Mouse (Mus musculus) heart, embryonic 11.5 days (tissue): ENCODE results near the gene Rhof. TPM values are rescaled to one million over a fixed set of nuclear protein-coding genes. Genes with fewer than 3 reads are reported as not detected.

Experiments used
- ATAC-seq: fragments of 200-750 bp; cut with Nextera tagmentation; replicated peaks from 2 replicates; pipeline ENCODE4 v1.8.0; 2017; ENCODE audit warnings: moderate library complexity; ENCODE audit not compliant: insufficient number of reproducible peaks, low FRiP score, low TSS enrichment
- H3K27ac ChIP-seq: fragments of 300-500 bp; sonication (generic); 2 replicates; pipeline ENCODE4 v1.5.1; 2014; ENCODE audit warnings: mild to moderate bottlenecking, low read depth, low read length
- H3K27me3 ChIP-seq: fragments of 300-500 bp; sonication (generic); 2 replicates; pipeline ENCODE4 v1.6.1; 2014; ENCODE audit warnings: mild to moderate bottlenecking, low read length, mixed read lengths; ENCODE audit not compliant: control insufficient read depth, insufficient read depth
- H3K36me3 ChIP-seq: fragments of 300-500 bp; sonication (generic); 2 replicates; pipeline ENCODE4 v1.6.1; 2014; ENCODE audit warnings: mild to moderate bottlenecking, low read length, moderate library complexity, mixed read lengths; ENCODE audit not compliant: control insufficient read depth, insufficient read depth
- H3K4me1 ChIP-seq: fragments of 300-500 bp; sonication (generic); 2 replicates; pipeline ENCODE4 v1.6.1; 2014; ENCODE audit warnings: low read length; ENCODE audit not compliant: control insufficient read depth, insufficient read depth
- H3K4me2 ChIP-seq: fragments of 300-500 bp; sonication (generic); 2 replicates; pipeline ENCODE4 v1.6.1; 2014; ENCODE audit warnings: mild to moderate bottlenecking, moderate library complexity
- H3K4me3 ChIP-seq: fragments of 300-500 bp; sonication (generic); 2 replicates; pipeline ENCODE4 v1.5.1; 2014; ENCODE audit warnings: low read depth, low read length
- H3K9ac ChIP-seq: fragments of 300-500 bp; sonication (generic); 2 replicates; pipeline ENCODE4 v1.6.1; 2014; ENCODE audit warnings: mild to moderate bottlenecking, low read depth, low read length, moderate library complexity
- H3K9me3 ChIP-seq: fragments of 300-500 bp; sonication (generic); replicated peaks from 2 replicates; pipeline ENCODE4 v1.6.1; 2016; ENCODE audit warnings: low read length; ENCODE audit not compliant: control insufficient read depth
- WGBS: fragments of 180-500 bp; shearing (Covaris S2); extraction: QIAGEN DNeasy Blood & Tissue Kit; methylation state at CpG from one replicate; pipeline ENCODE4 v1.1.7; 2014; ENCODE audit not compliant: insufficient replicate concordance; 5-methylcytosine and 5-hydroxymethylcytosine counted together
- polyA plus RNA-seq: library from polyadenylated mRNA; unstranded; fragments of >200 nt; fragmentation: Nextera tagmentation; extraction: Ambion mirVana; gene quantifications from 2 replicates; pipeline ENCODE4 v1.2.1, GENCODE M21; 2014

Gene Rhof
- polyA plus RNA-seq, 1 experiment from 2014 or later = 1.4 TPM

GRCm38 (mm10) chr5:123094238-123094991 lies 38.1 kb downstream of the Rhof start:
- Histone ChIP-seq H3K9me3 (no peaks in the 10 kb centered on the region), H3K9ac (no peak overlapping the region), H3K27ac (peak overlapping the region; percentile 71; the same call in 1 of the 2 replicates), H3K4me3 (no peak overlapping the region), H3K27me3 (no peaks in the 10 kb centered on the region), H3K4me1 (peaks cover 3% of the 10 kb centered on the region; the same call in 1 of the 2 replicates), H3K4me2 (peak overlapping the region; percentile 0; the same call in 1 of the 2 replicates), H3K36me3 (no peaks in the 10 kb centered on the region)
- peak; percentile 85 for ATAC-seq
- 79% methylated on average over 25 of the region's 25 CpGs for WGBS

- Histone ChIP-seq H3K4me2 (0 out of 2 replicates have a peak overlapping the region, but pooled peaks have one; percentile 2), H3K27me3 (no peaks in the 10 kb centered on the region), H3K4me3 (no peak overlapping the region), H3K36me3 (no peaks in the 10 kb centered on the region), H3K27ac (peak overlapping the region; percentile 71), H3K4me1 (peaks cover 3% of the 10 kb centered on the region; the same call in 1 of the 2 replicates), H3K9ac (no peak overlapping the region), H3K9me3 (no peaks in the 10 kb centered on the region)
- WGBS = 67% methylated on average over 14 of the region's 14 CpGs
- peak; percentile 78 for ATAC-seq
Observed at GRCm38 (mm10) chr5:123093077-123093633, 39.3 kb downstream of the Rhof start.

DNA sequence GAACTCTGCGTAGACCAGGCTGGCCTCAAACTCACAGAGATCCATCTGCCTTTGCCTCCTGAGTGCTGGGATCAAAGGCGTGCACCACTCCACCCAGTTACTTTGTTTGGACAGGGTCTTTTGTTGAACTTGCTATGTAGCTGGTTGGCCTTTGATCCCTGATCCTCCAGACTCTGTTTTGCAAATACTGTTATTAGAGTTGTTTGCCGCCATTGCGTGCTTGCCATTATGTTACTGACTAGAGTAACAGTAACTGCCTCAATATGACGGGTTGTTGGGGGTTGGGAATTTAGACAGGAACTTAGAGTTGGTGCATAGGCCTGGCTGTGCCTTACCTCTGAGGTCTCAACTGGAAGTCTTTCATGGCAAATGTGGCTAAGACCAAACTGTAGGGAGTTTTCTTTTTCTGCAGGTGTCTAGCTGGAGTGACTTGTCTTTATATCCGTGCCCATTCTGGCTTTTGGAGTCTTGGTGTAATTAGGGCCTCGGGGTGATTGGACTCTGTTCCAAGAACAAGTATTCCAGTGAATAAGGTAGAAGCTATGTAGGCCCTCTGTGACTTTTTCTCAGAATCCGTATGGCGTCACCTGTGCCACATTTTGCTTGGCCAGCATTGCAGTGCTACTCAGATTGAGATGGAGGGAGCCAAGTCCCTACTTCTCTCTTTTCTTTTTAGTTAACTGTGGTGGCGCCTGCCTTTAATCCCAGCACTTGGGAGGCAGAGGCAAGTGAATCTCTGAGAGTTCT lies 41.8 kb downstream of the Rhof start:
- H3K36me3 ChIP-seq = no peaks in the 10 kb centered on the region
- no peak overlapping the region for H3K27ac ChIP-seq
- H3K4me2 ChIP-seq = no peak overlapping the region
- no peak for ATAC-seq
- H3K27me3 ChIP-seq = no peaks in the 10 kb centered on the region
- peaks cover 3% of the 10 kb centered on the region; the same call in 1 of the 2 replicates for H3K4me1 ChIP-seq
- no peak overlapping the region for H3K4me3 ChIP-seq
- 85% methylated on average over 10 of the region's 10 CpGs for WGBS
- H3K9me3 ChIP-seq = no peaks in the 10 kb centered on the region
- H3K9ac ChIP-seq = no peak overlapping the region

GRCm38 (mm10) chr5:123088784-123089183 lies 43.7 kb downstream of the Rhof start:
- ATAC-seq = no peak
- Histone ChIP-seq H3K9ac (no peak overlapping the region), H3K27ac (no peak overlapping the region), H3K4me3 (no peak overlapping the region), H3K27me3 (no peaks in the 10 kb centered on the region), H3K4me1 (no peaks in the 10 kb centered on the region; the same call in 1 of the 2 replicates), H3K9me3 (no peaks in the 10 kb centered on the region), H3K36me3 (no peaks in the 10 kb centered on the region), H3K4me2 (no peak overlapping the region)
- WGBS = 92% methylated on average over 4 of the region's 4 CpGs

GRCm38 (mm10) chr5:123086501-123086900 lies 46.0 kb downstream of the Rhof start:
- Histone ChIP-seq H3K4me2 (no peak overlapping the region), H3K9me3 (no peaks in the 10 kb centered on the region), H3K4me3 (no peak overlapping the region), H3K27me3 (no peaks in the 10 kb centered on the region), H3K27ac (no peak overlapping the region), H3K9ac (no peak overlapping the region), H3K36me3 (no peaks in the 10 kb centered on the region), H3K4me1 (no peaks in the 10 kb centered on the region; the same call in 1 of the 2 replicates)
- 82% methylated on average over 2 of the region's 2 CpGs for WGBS
- no peak for ATAC-seq

DNA sequence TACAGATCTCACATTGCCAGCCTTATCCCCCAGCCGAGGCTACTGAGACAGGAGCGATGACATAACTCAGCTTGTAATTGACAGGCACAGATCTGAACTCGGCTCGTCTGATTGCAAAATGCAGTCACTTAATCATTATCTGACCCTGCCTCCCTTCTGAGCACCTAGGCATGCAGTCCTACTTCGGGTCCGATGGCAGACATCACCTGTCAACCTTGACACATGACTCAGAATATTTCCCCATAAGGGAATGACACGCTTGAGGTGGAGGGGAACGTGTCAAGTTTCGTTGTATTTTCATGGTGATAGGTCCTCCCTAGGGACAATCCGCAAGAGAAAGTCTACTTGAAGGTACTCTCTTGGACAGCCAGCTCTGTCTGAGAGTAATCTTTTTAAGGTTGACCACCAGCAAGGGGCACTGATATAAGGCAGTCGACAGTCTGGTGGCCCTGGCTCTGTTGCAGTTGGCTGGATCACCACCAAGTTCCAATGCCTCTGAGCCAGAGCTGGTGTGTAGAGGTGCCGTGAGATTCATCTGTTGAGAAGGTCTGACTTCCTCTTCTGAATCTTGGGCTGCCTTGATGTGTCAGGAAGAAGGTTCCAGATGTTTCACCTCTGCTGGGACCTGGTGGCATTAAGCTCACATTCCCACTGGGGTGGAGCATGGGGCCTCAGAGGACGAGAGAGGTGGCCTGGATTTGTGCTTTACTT lies 49.0 kb downstream of the Rhof start:
- no peaks in the 10 kb centered on the region for H3K36me3 ChIP-seq
- H3K4me3 ChIP-seq = no peak overlapping the region
- H3K9me3 ChIP-seq = no peaks in the 10 kb centered on the region
- H3K4me2 ChIP-seq = no peak overlapping the region
- H3K4me1 ChIP-seq = no peaks in the 10 kb centered on the region; the same call in 1 of the 2 replicates
- H3K27me3 ChIP-seq = no peaks in the 10 kb centered on the region
- no peak for ATAC-seq
- H3K27ac ChIP-seq = no peak overlapping the region
- WGBS = 67% methylated on average over 13 of the region's 13 CpGs
- H3K9ac ChIP-seq = no peak overlapping the region

- H3K9ac ChIP-seq = no peak overlapping the region
- peaks cover 16% of the 10 kb centered on the region for H3K4me1 ChIP-seq
- H3K4me2 ChIP-seq = no peak overlapping the region
- no peak overlapping the region for H3K4me3 ChIP-seq
- H3K27me3 ChIP-seq = no peaks in the 10 kb centered on the region
- no peak for ATAC-seq
- no peaks in the 10 kb centered on the region for H3K36me3 ChIP-seq
- H3K27ac ChIP-seq = no peak overlapping the region
- WGBS = 94% methylated on average over 12 of the region's 13 CpGs
- no peaks in the 10 kb centered on the region for H3K9me3 ChIP-seq
Observed at GRCm38 (mm10) chr5:123080510-123080909, 52.0 kb downstream of the Rhof start.

GRCm38 (mm10) chr5:123080041-123080440 lies 52.5 kb downstream of the Rhof start:
- WGBS = 61% methylated on average over 8 of the region's 8 CpGs
- no peak overlapping the region for H3K4me2 ChIP-seq
- H3K9ac ChIP-seq = no peak overlapping the region
- H3K4me3 ChIP-seq = no peak overlapping the region
- ATAC-seq = no peak
- no peaks in the 10 kb centered on the region for H3K9me3 ChIP-seq
- no peaks in the 10 kb centered on the region for H3K27me3 ChIP-seq
- no peaks in the 10 kb centered on the region for H3K36me3 ChIP-seq
- 0 out of 2 replicates have a peak overlapping the region, but pooled peaks have one; percentile 1 for H3K27ac ChIP-seq
- peaks cover 18% of the 10 kb centered on the region for H3K4me1 ChIP-seq
